Mouse (Mus musculus): ENCODE data around the gene Ear1. TPM values are rescaled to one million over a fixed set of nuclear protein-coding genes. Genes with fewer than 3 reads are reported as not detected.
A peak's percentile ranks its signal among the peaks of the same experiment; 100 is the strongest.
"Not testable (repeated sequence)": the region's sequence is repeated elsewhere in the genome, so short reads cannot be mapped to it uniquely, and the experiment has no call there.

The Ear1 gene
- not detected in 2 replicates for total RNA-seq (2012; rRNA removed)
- not detected for polyA plus RNA-seq (2012; ENCODE audit: insufficient read depth in 1 of 2, insufficient read length in 2 of 2, low read depth in 1 of 2, low replicate concordance in 2 of 2, missing spikeins in 1 of 2)

DNA sequence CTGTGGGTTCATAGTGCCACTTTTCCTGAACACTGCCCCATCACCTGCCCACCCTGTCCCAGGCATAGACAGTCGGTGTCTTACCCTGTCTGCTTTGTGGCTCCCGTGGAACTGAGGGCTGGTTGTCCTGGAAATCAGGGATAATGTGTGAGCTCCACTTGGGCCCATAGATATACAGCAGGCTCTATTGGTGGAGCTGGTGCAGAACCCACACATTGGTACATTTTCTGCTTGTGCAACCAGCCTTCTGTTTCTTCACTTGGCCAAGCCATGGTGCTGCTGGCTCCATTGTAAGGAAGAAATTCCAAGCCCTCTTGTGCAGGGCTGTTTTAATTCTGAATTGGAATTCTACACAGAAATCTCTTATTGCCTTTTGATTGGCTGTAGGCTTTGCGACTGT is at the start of gene Ear1:
Gene Ear1 (minus strand): TSS at position 101 of the 400 bp plus-strand sequence.
- not testable (repeated sequence) for DNase-seq (ENCODE audit: low read depth, low spot score); H3K36me3 ChIP-seq (ENCODE audit: control insufficient read depth in 1 of 2, insufficient read depth in 2 of 2, low read length in 2 of 2); H3K9ac ChIP-seq (ENCODE audit: control insufficient read depth, low read depth, low read length, poor library complexity, severe bottlenecking); H3K79me2 ChIP-seq (ENCODE audit: control insufficient read depth, insufficient read depth, low read length, poor library complexity); H3K4me1 ChIP-seq (ENCODE audit: control insufficient read depth in 1 of 2, insufficient read depth in 2 of 2, low read length in 2 of 2); H3K4me3 ChIP-seq (ENCODE audit: control insufficient read depth in 1 of 2, insufficient read depth in 1 of 2, low read depth in 2 of 2, low read length in 2 of 2); H3K9me3 ChIP-seq (replicated peaks; ENCODE audit: insufficient read depth, low read length); H3K27me3 ChIP-seq (ENCODE audit: control insufficient read depth in 1 of 2, insufficient read depth in 2 of 2, low read length in 2 of 2)
- H3K27ac ChIP-seq (ENCODE audit: control insufficient read depth, low read depth, low read length): peak within 1 kb of the TSS; percentile 63

- not testable (repeated sequence) for H3K79me2 ChIP-seq (ENCODE audit: control insufficient read depth, insufficient read depth, low read length, poor library complexity); H3K27me3 ChIP-seq (ENCODE audit: control insufficient read depth in 1 of 2, insufficient read depth in 2 of 2, low read length in 2 of 2); H3K9me3 ChIP-seq (replicated peaks; ENCODE audit: insufficient read depth, low read length); H3K4me3 ChIP-seq (ENCODE audit: control insufficient read depth in 1 of 2, insufficient read depth in 1 of 2, low read depth in 2 of 2, low read length in 2 of 2); H3K9ac ChIP-seq (ENCODE audit: control insufficient read depth, low read depth, low read length, poor library complexity, severe bottlenecking); H3K27ac ChIP-seq (ENCODE audit: control insufficient read depth, low read depth, low read length); H3K36me3 ChIP-seq (ENCODE audit: control insufficient read depth in 1 of 2, insufficient read depth in 2 of 2, low read length in 2 of 2); H3K4me1 ChIP-seq (ENCODE audit: control insufficient read depth in 1 of 2, insufficient read depth in 2 of 2, low read length in 2 of 2); DNase-seq (ENCODE audit: low read depth, low spot score)
Measured at GRCm38 (mm10) chr14:43924688-43925403, 49.5 kb upstream of the Ear1 start, which contains the start of gene Gm8113. Gene Gm8113, plus strand, starts transcription at chr14:43925390.

GRCm38 (mm10) chr14:43923459-43923858 is 48.1 kb upstream of the Ear1 start, which contains the start of gene Ear10:
Gene Ear10, minus strand, starts transcription at chr14:43923559.
- not testable (repeated sequence) for DNase-seq (ENCODE audit: low read depth, low spot score); H3K27ac ChIP-seq (ENCODE audit: control insufficient read depth, low read depth, low read length); H3K9me3 ChIP-seq (replicated peaks; ENCODE audit: insufficient read depth, low read length); H3K4me1 ChIP-seq (ENCODE audit: control insufficient read depth in 1 of 2, insufficient read depth in 2 of 2, low read length in 2 of 2); H3K27me3 ChIP-seq (ENCODE audit: control insufficient read depth in 1 of 2, insufficient read depth in 2 of 2, low read length in 2 of 2); H3K79me2 ChIP-seq (ENCODE audit: control insufficient read depth, insufficient read depth, low read length, poor library complexity); H3K9ac ChIP-seq (ENCODE audit: control insufficient read depth, low read depth, low read length, poor library complexity, severe bottlenecking); H3K4me3 ChIP-seq (ENCODE audit: control insufficient read depth in 1 of 2, insufficient read depth in 1 of 2, low read depth in 2 of 2, low read length in 2 of 2); H3K36me3 ChIP-seq (ENCODE audit: control insufficient read depth in 1 of 2, insufficient read depth in 2 of 2, low read length in 2 of 2)

GRCm38 (mm10) chr14:43918214-43918613 is 42.9 kb upstream of the Ear1 start:
- not testable (repeated sequence) for DNase-seq (ENCODE audit: low read depth, low spot score); H3K9ac ChIP-seq (ENCODE audit: control insufficient read depth, low read depth, low read length, poor library complexity, severe bottlenecking); H3K9me3 ChIP-seq (replicated peaks; ENCODE audit: insufficient read depth, low read length); H3K4me1 ChIP-seq (ENCODE audit: control insufficient read depth in 1 of 2, insufficient read depth in 2 of 2, low read length in 2 of 2); H3K27me3 ChIP-seq (ENCODE audit: control insufficient read depth in 1 of 2, insufficient read depth in 2 of 2, low read length in 2 of 2); H3K27ac ChIP-seq (ENCODE audit: control insufficient read depth, low read depth, low read length); H3K36me3 ChIP-seq (ENCODE audit: control insufficient read depth in 1 of 2, insufficient read depth in 2 of 2, low read length in 2 of 2); H3K79me2 ChIP-seq (ENCODE audit: control insufficient read depth, insufficient read depth, low read length, poor library complexity); H3K4me3 ChIP-seq (ENCODE audit: control insufficient read depth in 1 of 2, insufficient read depth in 1 of 2, low read depth in 2 of 2, low read length in 2 of 2)

DNA sequence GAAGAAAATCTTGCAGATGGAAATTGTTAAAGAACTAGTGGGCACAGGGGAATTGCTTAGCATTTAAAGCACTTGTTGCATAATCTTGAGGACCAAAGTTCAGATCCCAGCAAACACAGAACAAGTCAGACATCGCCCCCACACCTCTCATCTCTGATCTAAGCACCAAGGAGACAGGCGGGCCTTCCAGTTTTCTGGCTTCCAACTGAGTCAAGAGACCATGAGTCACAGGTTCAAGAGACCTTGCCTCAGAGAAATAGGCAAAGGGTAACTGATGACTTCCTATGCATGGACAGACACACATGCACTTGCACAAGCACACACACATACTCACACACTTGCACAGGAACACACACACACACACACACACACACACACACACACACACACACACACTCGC is 23.3 kb upstream of the Ear1 start:
- not testable (repeated sequence) for H3K79me2 ChIP-seq (ENCODE audit: control insufficient read depth, insufficient read depth, low read length, poor library complexity); H3K36me3 ChIP-seq (ENCODE audit: control insufficient read depth in 1 of 2, insufficient read depth in 2 of 2, low read length in 2 of 2); H3K4me1 ChIP-seq (ENCODE audit: control insufficient read depth in 1 of 2, insufficient read depth in 2 of 2, low read length in 2 of 2); H3K9me3 ChIP-seq (replicated peaks; ENCODE audit: insufficient read depth, low read length); DNase-seq (ENCODE audit: low read depth, low spot score); H3K27me3 ChIP-seq (ENCODE audit: control insufficient read depth in 1 of 2, insufficient read depth in 2 of 2, low read length in 2 of 2); H3K9ac ChIP-seq (ENCODE audit: control insufficient read depth, low read depth, low read length, poor library complexity, severe bottlenecking); H3K27ac ChIP-seq (ENCODE audit: control insufficient read depth, low read depth, low read length); H3K4me3 ChIP-seq (ENCODE audit: control insufficient read depth in 1 of 2, insufficient read depth in 1 of 2, low read depth in 2 of 2, low read length in 2 of 2)

DNA sequence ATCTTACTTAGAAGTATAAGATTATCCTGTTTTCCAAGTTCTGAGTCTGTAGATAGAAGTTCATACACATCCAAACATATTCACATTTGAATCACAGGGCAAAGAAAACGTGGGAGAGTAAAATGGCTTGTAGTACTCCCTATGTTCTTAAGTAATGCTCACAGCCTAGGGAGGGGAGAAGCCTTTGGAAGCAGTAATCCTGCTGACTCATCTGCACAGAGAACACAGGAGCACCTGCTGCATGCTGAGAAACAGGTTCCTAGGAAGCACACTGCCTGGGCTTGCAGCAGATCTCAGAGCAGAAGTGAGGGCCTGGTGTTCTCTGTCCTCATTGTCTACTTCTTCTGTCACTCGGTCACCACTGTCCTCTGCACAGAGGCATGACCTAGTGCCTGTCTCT is 20.0 kb upstream of the Ear1 start:
- H3K9me3 ChIP-seq (replicated peaks; ENCODE audit: insufficient read depth, low read length); H3K27ac ChIP-seq (ENCODE audit: control insufficient read depth, low read depth, low read length); H3K27me3 ChIP-seq (ENCODE audit: control insufficient read depth in 1 of 2, insufficient read depth in 2 of 2, low read length in 2 of 2): not testable (repeated sequence)

DNA sequence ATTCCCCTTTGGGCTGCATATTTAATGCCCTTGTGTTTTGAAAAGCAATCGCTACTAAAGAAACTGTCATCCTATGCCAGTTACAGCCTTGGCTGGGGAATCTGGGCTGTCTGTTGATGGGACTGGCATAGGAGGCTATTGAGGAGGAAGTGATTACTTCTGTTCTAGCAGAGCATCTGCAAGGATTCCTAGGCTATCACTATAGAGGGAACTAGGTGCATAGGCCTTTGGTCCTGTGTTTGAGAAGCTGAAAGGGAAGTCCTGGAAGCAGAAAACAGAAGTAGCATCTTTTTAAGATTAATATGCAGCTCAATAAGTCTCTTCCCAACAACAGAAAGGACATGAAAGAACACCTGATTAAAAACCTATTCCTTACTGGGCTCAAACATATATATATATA is 16.0 kb upstream of the Ear1 start:
- not testable (repeated sequence) for H3K4me3 ChIP-seq (ENCODE audit: control insufficient read depth in 1 of 2, insufficient read depth in 1 of 2, low read depth in 2 of 2, low read length in 2 of 2); H3K27ac ChIP-seq (ENCODE audit: control insufficient read depth, low read depth, low read length); H3K4me1 ChIP-seq (ENCODE audit: control insufficient read depth in 1 of 2, insufficient read depth in 2 of 2, low read length in 2 of 2); H3K36me3 ChIP-seq (ENCODE audit: control insufficient read depth in 1 of 2, insufficient read depth in 2 of 2, low read length in 2 of 2); H3K27me3 ChIP-seq (ENCODE audit: control insufficient read depth in 1 of 2, insufficient read depth in 2 of 2, low read length in 2 of 2); H3K9ac ChIP-seq (ENCODE audit: control insufficient read depth, low read depth, low read length, poor library complexity, severe bottlenecking); H3K79me2 ChIP-seq (ENCODE audit: control insufficient read depth, insufficient read depth, low read length, poor library complexity); H3K9me3 ChIP-seq (replicated peaks; ENCODE audit: insufficient read depth, low read length); DNase-seq (ENCODE audit: low read depth, low spot score)

More for the DNA sequence above, 20.0 kb upstream of the Ear1 start:
- not testable (repeated sequence) for H3K79me2 ChIP-seq (ENCODE audit: control insufficient read depth, insufficient read depth, low read length, poor library complexity); H3K4me1 ChIP-seq (ENCODE audit: control insufficient read depth in 1 of 2, insufficient read depth in 2 of 2, low read length in 2 of 2); H3K9ac ChIP-seq (ENCODE audit: control insufficient read depth, low read depth, low read length, poor library complexity, severe bottlenecking); H3K36me3 ChIP-seq (ENCODE audit: control insufficient read depth in 1 of 2, insufficient read depth in 2 of 2, low read length in 2 of 2); DNase-seq (ENCODE audit: low read depth, low spot score); H3K4me3 ChIP-seq (ENCODE audit: control insufficient read depth in 1 of 2, insufficient read depth in 1 of 2, low read depth in 2 of 2, low read length in 2 of 2)
